Mouse (Mus musculus): ENCODE measurements around the gene Syp.

GRCm38 (mm10) chrX:7675001-7675380 lies 36.7 kb downstream of the Syp start:
- TF ChIP-seq CTCF (IDR thresholded peaks at IDR 0.05; ENCODE audit: insufficient read depth, low read depth, low read length) (no peak), POLR2A (IDR thresholded peaks at IDR 0.05; ENCODE audit: insufficient read depth, low read depth, low read length) (no peak)
